In the genomic region with DNA sequence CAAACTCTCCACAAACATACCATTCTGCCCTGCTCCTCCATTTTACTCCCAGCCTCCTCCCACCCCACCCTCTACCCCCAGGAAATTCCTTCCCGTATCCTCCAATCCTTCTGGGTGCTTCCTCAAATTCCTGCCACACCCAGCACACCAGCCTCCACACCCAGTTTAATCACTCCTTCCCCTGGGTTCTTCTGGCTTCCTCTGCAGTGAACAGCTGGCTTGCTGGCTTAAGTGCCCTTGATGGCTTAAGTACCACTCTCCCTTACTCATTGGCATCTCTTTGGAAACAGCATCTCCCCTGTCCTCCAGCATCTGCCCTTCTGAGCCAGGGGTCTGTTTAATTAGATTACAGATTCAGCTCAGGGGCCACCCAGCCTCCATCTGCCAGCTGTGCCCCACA, we compare ENCODE assay signal across 28 mouse cellular contexts. TPM values are rescaled to one million over a fixed set of nuclear protein-coding genes. Genes with fewer than 3 reads are reported as not detected.
DNase-seq lines count a peak whose midpoint lies in the region; ATAC-seq and TF ChIP-seq lines count a peak whose summit lies in the region.
"Had no signal": no experiment of that assay in that cellular context is flagged by ENCODE, and none has a peak within 500 bp of the region (broad histone marks: within the 10 kb centered on the region; RNA-seq: fewer than 3 reads in every experiment).

No protein-coding gene starts in this region.

- no peaks in the 10 kb centered on the region for H3K79me3 ChIP-seq in C2C12 (ENCODE audit: low read depth)

- no peak for DNase-seq in lung, postnatal 4 days
- peak; percentile 89 for DNase-seq in R1 (ENCODE audit: low read depth, low spot score)
- DNase-seq in retina, postnatal 1 day, result peak; percentile 58
- no peak for DNase-seq in kidney, postnatal 10 days
- DNase-seq: adrenal gland, postnatal 25 days; B cell, adult 2 months; cerebellum, adult 18-20 months; cerebellum, postnatal 10 days; gastrocnemius, postnatal 14 days; heart, postnatal 14 days; kidney, adult 8-10 months; right cerebral cortex, postnatal 14 days; thymus, postnatal 4 days had no signal

- 12% methylated on average over 1 of the region's 1 CpGs for WGBS in lung, embryonic 16.5 days

- no peak overlapping the region for H3ac ChIP-seq in C2C12 (ENCODE audit: control insufficient read depth, insufficient read length, low read depth)

- no peaks in the 10 kb centered on the region for H3K4me1 ChIP-seq in lung, embryonic 16.5 days (replicated peaks; ENCODE audit: control insufficient read depth, insufficient read depth, low read length)
- H3K4me1 ChIP-seq: forebrain, embryonic 13.5 days; hindbrain, embryonic 13.5 days; limb, embryonic 13.5 days; lung, embryonic 15.5 days; neural tube, embryonic 13.5 days had no signal

- ATAC-seq in lung, embryonic 16.5 days (ENCODE audit: low read depth), result peak; percentile 28; the same call in 1 of the 2 replicates
- no peak for ATAC-seq in activated CD4-positive, CD25-positive, alpha-beta regulatory T cell, adult 4 months
- ATAC-seq: forebrain, embryonic 13.5 days; intestine, embryonic 16.5 days had no signal

- H3K79me2 ChIP-seq in C2C12 (ENCODE audit: control insufficient read depth, insufficient read depth), result no peaks in the 10 kb centered on the region

- no peak overlapping the region for H3K27ac ChIP-seq in lung, embryonic 16.5 days (ENCODE audit: low read length)
- H3K27ac ChIP-seq: forebrain, embryonic 13.5 days; hindbrain, embryonic 13.5 days; kidney, postnatal 0 days; limb, embryonic 13.5 days; lung, embryonic 15.5 days; neural tube, embryonic 13.5 days had no signal

- no peak overlapping the region for H3K4me3 ChIP-seq in lung, embryonic 16.5 days (ENCODE audit: low read length)
- no peak overlapping the region for H3K4me3 ChIP-seq in C2C12 (ENCODE audit: insufficient read depth, poor library complexity, severe bottlenecking)
- H3K4me3 ChIP-seq: forebrain, embryonic 13.5 days; hindbrain, embryonic 13.5 days; limb, embryonic 13.5 days; lung, embryonic 15.5 days; neural tube, embryonic 13.5 days had no signal

- no peaks in the 10 kb centered on the region for H3K9me3 ChIP-seq in lung, embryonic 16.5 days (ENCODE audit: control insufficient read depth, low read length)
- H3K9me3 ChIP-seq: forebrain, embryonic 13.5 days; hindbrain, embryonic 13.5 days; limb, embryonic 13.5 days; lung, embryonic 15.5 days; neural tube, embryonic 13.5 days had no signal

- H3K9ac ChIP-seq in lung, embryonic 16.5 days (ENCODE audit: low read length), result no peak overlapping the region
- H3K9ac ChIP-seq: forebrain, embryonic 13.5 days; hindbrain, embryonic 13.5 days; limb, embryonic 13.5 days; lung, embryonic 15.5 days; neural tube, embryonic 13.5 days had no signal

- no peaks in the 10 kb centered on the region for H3K36me3 ChIP-seq in lung, embryonic 16.5 days (ENCODE audit: control insufficient read depth, insufficient read depth, low read length)
- H3K36me3 ChIP-seq in C2C12 (ENCODE audit: control insufficient read depth, insufficient read depth), result no peaks in the 10 kb centered on the region
- H3K36me3 ChIP-seq: hindbrain, embryonic 13.5 days; limb, embryonic 13.5 days; lung, embryonic 15.5 days; neural tube, embryonic 13.5 days had no signal

- TF ChIP-seq CTCF in C2C12 (IDR thresholded peaks at IDR 0.05; ENCODE audit: control insufficient read depth, insufficient read depth, insufficient read length), result no peak

- H3K4me2 ChIP-seq in lung, embryonic 16.5 days (ENCODE audit: low read depth, low read length), result no peak overlapping the region
- H3K4me2 ChIP-seq: forebrain, embryonic 13.5 days; hindbrain, embryonic 13.5 days; limb, embryonic 13.5 days; liver, embryonic 11.5 days; lung, embryonic 15.5 days; neural tube, embryonic 13.5 days had no signal

- H3K27me3 ChIP-seq in lung, embryonic 16.5 days (ENCODE audit: control insufficient read depth, insufficient read depth, low read depth, low read length), result no peaks in the 10 kb centered on the region
- H3K27me3 ChIP-seq in C2C12 (ENCODE audit: control insufficient read depth, insufficient read depth, insufficient read length), result no peaks in the 10 kb centered on the region
- H3K27me3 ChIP-seq: CH12.LX; forebrain, embryonic 13.5 days; hindbrain, embryonic 13.5 days; limb, embryonic 13.5 days; lung, embryonic 15.5 days; neural tube, embryonic 13.5 days had no signal

TF ChIP-seq in C2C12, 6 proteins besides CTCF, POLR2A, EP300 and RAD21:
- TF ChIP-seq MYOG (IDR thresholded peaks at IDR 0.05; ENCODE audit: control insufficient read depth, extremely low read depth, insufficient read length), result no peak
- TF ChIP-seq MYOD1 (IDR thresholded peaks at IDR 0.05; ENCODE audit: control insufficient read depth, insufficient read length, low read depth), result peak; percentile 92
- no peak for TF ChIP-seq FOSL1 (IDR thresholded peaks at IDR 0.05; ENCODE audit: insufficient read depth, low read length, poor library complexity, severe bottlenecking)
- no peak for TF ChIP-seq MAX (IDR thresholded peaks at IDR 0.05)
- TF ChIP-seq CEBPB (IDR thresholded peaks at IDR 0.05; ENCODE audit: low read depth), result no peak

RNA-seq across cellular contexts. Expression of a gene that starts 7.6 kb away (rescaled TPM):
- polyA plus RNA-seq in lung, embryonic 16.5 days (2015; fragmentation: Nextera tagmentation; extraction: Ambion mirVana), result not detected in 2 replicates
- polyA plus RNA-seq in C2C12 (2012; fragmentation: generic; extraction: Trizol), result 0.08 TPM
- polyA plus RNA-seq in activated CD4-positive, CD25-positive, alpha-beta regulatory T cell, adult 4 months (2017; shearing (Covaris generic)), result not detected
- polyA plus RNA-seq: forebrain, embryonic 13.5 days; heart, embryonic 14.5 days; hindbrain, embryonic 13.5 days; intestine, embryonic 16.5 days; kidney, postnatal 0 days; limb, embryonic 13.5 days; liver, embryonic 11.5 days; liver, embryonic 16.5 days; lung, embryonic 15.5 days; neural tube, embryonic 13.5 days; thymus, postnatal 0 days had no signal

Comparison
In these comparisons a context has a peak if more than half of its experiments do, and no peak if none do; other contexts are left out.
1. DNase-seq: peak in R1 (single experiment) and retina, postnatal 1 day (single experiment); none in lung, postnatal 4 days (0 of 2) and kidney, postnatal 10 days (single experiment).